ENCODE assay signal across 26 mouse cellular contexts in genomic region chr10:18589455-18589854, GRCm38 (mm10). TPM values are rescaled to one million over a fixed set of nuclear protein-coding genes. Genes with fewer than 3 reads are reported as not detected.
"Had no signal": no experiment of that assay in that cellular context is flagged by ENCODE, and none has a peak within 500 bp of the region (broad histone marks: within the 10 kb centered on the region; RNA-seq: fewer than 3 reads in every experiment).

No protein-coding gene starts in this region.

- H3K27me3 ChIP-seq: heart, embryonic 13.5 days; heart, embryonic 15.5 days; hindbrain, embryonic 13.5 days; hindbrain, embryonic 15.5 days; limb, embryonic 12.5 days; liver, embryonic 13.5 days had no signal

- H3K36me3 ChIP-seq: heart, embryonic 13.5 days; heart, embryonic 15.5 days; limb, embryonic 10.5 days; limb, embryonic 12.5 days; liver, embryonic 13.5 days had no signal

- H3K4me2 ChIP-seq: heart, embryonic 11.5 days; heart, embryonic 13.5 days; heart, embryonic 15.5 days; hindbrain, embryonic 13.5 days; hindbrain, embryonic 15.5 days; limb, embryonic 12.5 days; liver, embryonic 11.5 days; liver, embryonic 13.5 days had no signal

- H3K27ac ChIP-seq: heart, adult 2 months; heart, embryonic 13.5 days; heart, embryonic 15.5 days; hindbrain, embryonic 13.5 days; hindbrain, embryonic 15.5 days; hindbrain, postnatal 0 days; layer of hippocampus, adult 2 months; left cerebral cortex, adult 2 months; limb, embryonic 10.5 days; limb, embryonic 12.5 days; liver, embryonic 13.5 days had no signal

- H3K4me3 ChIP-seq: heart, adult 2 months; heart, embryonic 13.5 days; heart, embryonic 15.5 days; hindbrain, embryonic 13.5 days; hindbrain, embryonic 15.5 days; layer of hippocampus, adult 2 months; left cerebral cortex, adult 2 months; limb, embryonic 10.5 days; limb, embryonic 12.5 days; liver, embryonic 13.5 days had no signal

- H3K4me1 ChIP-seq: heart, embryonic 13.5 days; heart, embryonic 15.5 days; hindbrain, embryonic 13.5 days; hindbrain, embryonic 15.5 days; limb, embryonic 12.5 days; liver, embryonic 13.5 days had no signal

- H3K9me3 ChIP-seq: heart, embryonic 13.5 days; heart, embryonic 15.5 days; hindbrain, embryonic 13.5 days; hindbrain, embryonic 15.5 days; limb, embryonic 10.5 days; limb, embryonic 12.5 days; liver, embryonic 13.5 days had no signal

- H3K9ac ChIP-seq: heart, embryonic 13.5 days; heart, embryonic 15.5 days; hindbrain, embryonic 13.5 days; hindbrain, embryonic 15.5 days; limb, embryonic 12.5 days; liver, embryonic 13.5 days had no signal

- ATAC-seq: hindbrain, postnatal 0 days; intestine, embryonic 16.5 days had no signal

- DNase-seq: gastrocnemius, postnatal 14 days; gastrocnemius, postnatal 36 days; heart, adult 11 months; heart, adult 2 months; heart, postnatal 14 days; heart, postnatal 36 days; kidney, adult 11 months; kidney, adult 8-10 months; kidney, postnatal 10 days; kidney, postnatal 25 days; kidney, postnatal 4 days; liver; liver, embryonic 13.5 days had no signal

RNA-seq across cellular contexts. Expression of gene Hebp2, which starts 43.6 kb away (rescaled TPM):
- total RNA-seq: hematopoietic stem cell, adult 5-6 weeks had no signal
